Mouse (Mus musculus) bone marrow, adult 2 months (tissue): ENCODE measurements around the gene Bcs1l.

ENCODE experiments used
- CTCF ChIP-seq: fragments of 200-500 bp; IDR thresholded peaks from 2 replicates; pipeline ENCODE4 v1.5.1; 2011; ENCODE audit warnings: low read length, control low read depth; ENCODE audit not compliant: control insufficient read depth, insufficient read depth
- POLR2A ChIP-seq: fragments of 200-500 bp; IDR thresholded peaks from 2 replicates; pipeline ENCODE4 v1.6.1; 2011; ENCODE audit warnings: low read depth, mild to moderate bottlenecking, control low read depth, low read length, borderline replicate concordance; ENCODE audit not compliant: control insufficient read depth

- TF ChIP-seq CTCF = no peak
- peak; percentile 69; the same call in 1 of the 2 replicates for TF ChIP-seq POLR2A
Measured at GRCm38 (mm10) chr1:74601267-74601962, 13.3 kb downstream of the Bcs1l start, which contains the start of the genes Rnf25 and Stk36.
